Mouse (Mus musculus) G1E (cell line): ENCODE measurements around the gene Rasgef1b. TPM values are rescaled to one million over a fixed set of nuclear protein-coding genes. Genes with fewer than 3 reads are reported as not detected.

Experiments
- ATAC-seq: 2 replicates; pipeline ENCODE4 v1.8.0; 2016; ENCODE audit warnings: mild to moderate bottlenecking; ENCODE audit not compliant: insufficient number of reproducible peaks, poor library complexity, low FRiP score, severe bottlenecking; ENCODE audit errors: extremely low read depth
- DNase-seq: peaks from one replicate; pipeline ENCODE4 v3.0.0; 2012; ENCODE audit warnings: low spot score
- H3K27me3 ChIP-seq: 2 replicates; pipeline ENCODE4 v1.6.1; 2012; ENCODE audit warnings: mild to moderate bottlenecking, low read length, inconsistent platforms; ENCODE audit not compliant: insufficient read depth
- H3K36me3 ChIP-seq: replicated peaks from 2 replicates; pipeline ENCODE3; 2012; ENCODE audit warnings: mild to moderate bottlenecking, inconsistent platforms
- H3K4me1 ChIP-seq: 2 replicates; pipeline ENCODE4 v1.6.1; 2012; ENCODE audit warnings: low read depth, low read length, inconsistent platforms, mixed read lengths; ENCODE audit not compliant: insufficient read depth
- H3K4me3 ChIP-seq: 2 replicates; pipeline ENCODE4 v1.5.1; 2012; ENCODE audit warnings: low read depth, mild to moderate bottlenecking, inconsistent platforms, low read length, moderate library complexity, mixed read lengths
- H3K9me3 ChIP-seq: replicated peaks from 2 replicates; pipeline ENCODE4 v1.6.1; 2012; ENCODE audit warnings: inconsistent platforms
- CTCF ChIP-seq: IDR thresholded peaks from 2 replicates; pipeline ENCODE4 v1.5.1; 2012; ENCODE audit warnings: low read depth, low read length, inconsistent platforms, mixed read lengths
- GATA1 ChIP-seq: IDR thresholded peaks from 2 replicates; pipeline ENCODE4 v1.6.1; 2012; ENCODE audit warnings: borderline replicate concordance, low read length, inconsistent platforms, mixed read lengths
- GATA2 ChIP-seq: IDR thresholded peaks from 2 replicates; pipeline ENCODE4 v1.6.1; 2012; ENCODE audit warnings: low read depth, low read length, inconsistent platforms, borderline replicate concordance
- POLR2AphosphoS5 ChIP-seq: IDR thresholded peaks from 2 replicates; pipeline ENCODE4 v1.6.1; 2012; ENCODE audit warnings: low read depth, low read length, inconsistent platforms; ENCODE audit not compliant: insufficient replicate concordance
- TAL1 ChIP-seq: conservative IDR thresholded peaks from 2 replicates; pipeline ENCODE4 v1.6.1; 2012; ENCODE audit warnings: low read depth, low read length, inconsistent platforms, mixed read lengths
- polyA plus RNA-seq: library from polyadenylated mRNA; stranded (reverse); fragments of >175 nt; gene quantifications from 2 replicates; pipeline ENCODE4 v1.2.3, GENCODE M21; 2012
- total RNA-seq, 2 experiments: library from RNA; stranded (forward) in 1 of 2; stranded (reverse) in 1 of 2; fragments of 200-1000 nt in 1 of 2; fragments of >200 nt in 1 of 2; fragmentation: Nextera tagmentation in 1 of 2; gene quantifications; 2 replicates each; pipeline ENCODE4 v1.2.3; 2014 to 2017

Rasgef1b gene
- total and polyA plus RNA-seq, 3 experiments, result 0.38 TPM; not detected in 2

- Histone ChIP-seq H3K4me3 (no peak overlapping the region), H3K27me3 (no peaks in the 10 kb centered on the region), H3K4me1 (no peaks in the 10 kb centered on the region), H3K36me3 (no peaks in the 10 kb centered on the region), H3K9me3 (peaks cover 60% of the 10 kb centered on the region)
- DNase-seq (no peak), ATAC-seq (no peak)
- TF ChIP-seq TAL1, result no peak
Measured at GRCm38 (mm10) chr5:99513209-99513880, 215.5 kb downstream of the Rasgef1b start.

- H3K9me3 ChIP-seq, result peaks cover 68% of the 10 kb centered on the region
- DNase-seq (no peak), ATAC-seq (no peak)
- H3K4me3 ChIP-seq, result no peak overlapping the region
- no peaks in the 10 kb centered on the region for H3K36me3 ChIP-seq
- no peaks in the 10 kb centered on the region for H3K4me1 ChIP-seq
- TF ChIP-seq GATA1, result no peak
- TF ChIP-seq CTCF, result no peak
- TF ChIP-seq GATA2, result no peak
- TF ChIP-seq POLR2AphosphoS5, result no peak
- TF ChIP-seq TAL1, result no peak
- H3K27me3 ChIP-seq, result no peaks in the 10 kb centered on the region
Measured at GRCm38 (mm10) chr5:99511081-99511480, 217.8 kb downstream of the Rasgef1b start.

GRCm38 (mm10) chr5:99506109-99506508 lies 222.8 kb downstream of the Rasgef1b start:
- ATAC-seq (no peak), DNase-seq (no peak)
- H3K27me3 ChIP-seq, result no peaks in the 10 kb centered on the region
- no peaks in the 10 kb centered on the region for H3K4me1 ChIP-seq
- no peaks in the 10 kb centered on the region for H3K36me3 ChIP-seq
- TF ChIP-seq TAL1 (no peak), GATA2 (no peak)
- H3K9me3 ChIP-seq, result peaks cover 69% of the 10 kb centered on the region
- H3K4me3 ChIP-seq, result no peak overlapping the region

GRCm38 (mm10) chr5:99504349-99504830 lies 224.5 kb downstream of the Rasgef1b start:
- TF ChIP-seq POLR2AphosphoS5 (no peak), TAL1 (no peak), CTCF (no peak), GATA2 (no peak)
- no peak for DNase-seq
- H3K36me3 ChIP-seq, result no peaks in the 10 kb centered on the region
- no peak for ATAC-seq
- H3K27me3 ChIP-seq, result no peaks in the 10 kb centered on the region
- peaks cover 75% of the 10 kb centered on the region for H3K9me3 ChIP-seq
- H3K4me3 ChIP-seq, result no peak overlapping the region
- H3K4me1 ChIP-seq, result no peaks in the 10 kb centered on the region

GRCm38 (mm10) chr5:99502681-99503080 lies 226.2 kb downstream of the Rasgef1b start:
- H3K4me3 ChIP-seq, result no peak overlapping the region
- ATAC-seq, result no peak
- no peak for DNase-seq
- no peaks in the 10 kb centered on the region for H3K36me3 ChIP-seq
- TF ChIP-seq CTCF (no peak), GATA1 (no peak), GATA2 (no peak)
- H3K9me3 ChIP-seq, result peaks cover 70% of the 10 kb centered on the region
- no peaks in the 10 kb centered on the region for H3K27me3 ChIP-seq
- H3K4me1 ChIP-seq, result no peaks in the 10 kb centered on the region

GRCm38 (mm10) chr5:99499404-99500089 lies 229.3 kb downstream of the Rasgef1b start:
- no peaks in the 10 kb centered on the region for H3K36me3 ChIP-seq
- H3K4me3 ChIP-seq, result no peak overlapping the region
- ATAC-seq, result no peak
- peaks cover 75% of the 10 kb centered on the region for H3K9me3 ChIP-seq
- H3K27me3 ChIP-seq, result no peaks in the 10 kb centered on the region
- H3K4me1 ChIP-seq, result no peaks in the 10 kb centered on the region
- no peak for DNase-seq
- TF ChIP-seq GATA2 (no peak), CTCF (no peak), GATA1 (no peak), TAL1 (no peak), POLR2AphosphoS5 (no peak)

- ATAC-seq, result no peak
- H3K27me3 ChIP-seq, result no peaks in the 10 kb centered on the region
- no peaks in the 10 kb centered on the region for H3K4me1 ChIP-seq
- TF ChIP-seq POLR2AphosphoS5, result no peak
- no peak for TF ChIP-seq GATA1
- no peak for TF ChIP-seq CTCF
- TF ChIP-seq GATA2, result no peak
- TF ChIP-seq TAL1, result no peak
- H3K4me3 ChIP-seq, result no peak overlapping the region
- H3K36me3 ChIP-seq, result no peaks in the 10 kb centered on the region
- peaks cover 75% of the 10 kb centered on the region for H3K9me3 ChIP-seq
- no peak for DNase-seq
Measured at GRCm38 (mm10) chr5:99497856-99498255, 231.0 kb downstream of the Rasgef1b start.
